Mouse (Mus musculus) myocyte (in vitro differentiated cells): ENCODE results near the gene Gatd1.

Experiments
- CEBPB ChIP-seq: IDR thresholded peaks from 2 replicates; pipeline ENCODE4 v1.6.1; 2011; ENCODE audit warnings: mild to moderate bottlenecking, moderate library complexity; ENCODE audit not compliant: poor library complexity, insufficient read depth, severe bottlenecking
- E2F4 ChIP-seq: IDR thresholded peaks from one replicate; pipeline ENCODE4 v1.6.1; 2011; ENCODE audit warnings: mild to moderate bottlenecking, control low read depth, moderate library complexity; ENCODE audit not compliant: insufficient read depth
- MAX ChIP-seq: IDR thresholded peaks from one replicate; pipeline ENCODE4 v1.6.1; 2011; ENCODE audit warnings: low read depth, mild to moderate bottlenecking, control low read depth
- MYOG ChIP-seq, 3 experiments: IDR thresholded peaks; one replicate each; pipeline ENCODE4 v1.6.1; 2011; ENCODE audit warnings: control low read depth in 2 of 3, low read depth in 2 of 3, mild to moderate bottlenecking in 2 of 3; ENCODE audit not compliant: insufficient read length in 2 of 3, control insufficient read depth in 1 of 3, insufficient read depth in 1 of 3
- POLR2A ChIP-seq: IDR thresholded peaks from one replicate; pipeline ENCODE4 v1.6.1; 2011; ENCODE audit warnings: low read depth, mild to moderate bottlenecking, control low read depth, moderate library complexity; ENCODE audit not compliant: insufficient read length
- POLR2AphosphoS2 ChIP-seq: IDR thresholded peaks from one replicate; pipeline ENCODE4 v1.6.1; 2011; ENCODE audit warnings: low read depth, control low read depth; ENCODE audit not compliant: insufficient read length
- REST ChIP-seq: IDR thresholded peaks from one replicate; pipeline ENCODE4 v1.6.1; 2011; ENCODE audit warnings: mild to moderate bottlenecking, control low read depth, moderate library complexity; ENCODE audit not compliant: insufficient read depth, insufficient read length
- SRF ChIP-seq: IDR thresholded peaks from one replicate; pipeline ENCODE4 v1.6.1; 2011; ENCODE audit warnings: low read depth; ENCODE audit not compliant: control insufficient read depth, insufficient read length
- TCF12 ChIP-seq: IDR thresholded peaks from one replicate; pipeline ENCODE4 v1.6.1; 2011; ENCODE audit warnings: mild to moderate bottlenecking, control low read depth; ENCODE audit not compliant: poor library complexity, insufficient read depth, severe bottlenecking
- USF1 ChIP-seq: IDR thresholded peaks from one replicate; pipeline ENCODE4 v1.6.1; 2011; ENCODE audit warnings: low read depth, mild to moderate bottlenecking, control low read depth, moderate library complexity

GRCm38 (mm10) chr7:141367358-141367757, 46.6 kb downstream of the Gatd1 start:
- TF ChIP-seq MYOG (IDR thresholded peaks at IDR 0.05; ENCODE audit: control insufficient read depth in 1 of 3, insufficient read depth in 1 of 3, insufficient read length in 2 of 3, low read depth in 2 of 3) (no peak), POLR2A (no peak), POLR2AphosphoS2 (no peak), CEBPB (no peak), USF1 (no peak), TCF12 (no peak), REST (no peak), SRF (no peak), E2F4 (no peak), MAX (no peak)
